Mouse (Mus musculus) forebrain, embryonic 11.5 days (tissue): ENCODE measurements around the gene Extl1. TPM values are rescaled to one million over a fixed set of nuclear protein-coding genes. Genes with fewer than 3 reads are reported as not detected.

Source experiments
- ATAC-seq: fragments of 200-750 bp; cut with Nextera tagmentation; replicated peaks from 2 replicates; pipeline ENCODE4 v1.8.0; 2017; ENCODE audit warnings: moderate TSS enrichment; ENCODE audit not compliant: low FRiP score
- DNase-seq: peaks from one replicate; pipeline ENCODE4 v3.0.0-alpha.2; 2017; ENCODE audit warnings: low spot score
- H3K27ac ChIP-seq: fragments of 300-500 bp; sonication (generic); 2 replicates; pipeline ENCODE4 v1.5.1; 2014; ENCODE audit warnings: low read depth, low read length
- H3K27me3 ChIP-seq: fragments of 300-500 bp; sonication (generic); 2 replicates; pipeline ENCODE4 v1.6.1; 2014; ENCODE audit warnings: mild to moderate bottlenecking, low read length, mixed read lengths; ENCODE audit not compliant: control insufficient read depth, insufficient read depth
- H3K36me3 ChIP-seq: fragments of 300-500 bp; sonication (generic); 2 replicates; pipeline ENCODE4 v1.6.1; 2014; ENCODE audit warnings: mild to moderate bottlenecking, low read length, moderate library complexity, mixed read lengths; ENCODE audit not compliant: control insufficient read depth, insufficient read depth
- H3K4me1 ChIP-seq: fragments of 300-500 bp; sonication (generic); replicated peaks from 2 replicates; pipeline ENCODE4 v1.6.1; 2014; ENCODE audit warnings: low read length, mixed read lengths; ENCODE audit not compliant: control insufficient read depth, insufficient read depth
- H3K4me2 ChIP-seq: fragments of 300-500 bp; sonication (generic); 2 replicates; pipeline ENCODE4 v1.6.1; 2014; ENCODE audit warnings: low read depth, mild to moderate bottlenecking, low read length, moderate library complexity, mixed read lengths; ENCODE audit not compliant: severe bottlenecking
- H3K4me3 ChIP-seq: fragments of 300-500 bp; sonication (generic); 2 replicates; pipeline ENCODE4 v1.5.1; 2014; ENCODE audit warnings: low read depth, low read length
- H3K9ac ChIP-seq: fragments of 300-500 bp; sonication (generic); 2 replicates; pipeline ENCODE4 v1.6.1; 2014; ENCODE audit warnings: low read length
- H3K9me3 ChIP-seq: fragments of 300-500 bp; sonication (generic); 2 replicates; pipeline ENCODE4 v1.6.1; 2016; ENCODE audit warnings: low read length, mixed read lengths; ENCODE audit not compliant: control insufficient read depth
- WGBS: fragments of 180-500 bp; shearing (Covaris S2); extraction: QIAGEN DNeasy Blood & Tissue Kit; methylation state at CpG from one replicate; pipeline ENCODE4 v1.1.7; 2014; 5-methylcytosine and 5-hydroxymethylcytosine counted together
- polyA plus RNA-seq: library from polyadenylated mRNA; unstranded; fragments of >200 nt; fragmentation: Nextera tagmentation; extraction: Ambion mirVana; gene quantifications from 2 replicates; pipeline ENCODE4 v1.2.1, GENCODE M21; 2014

Gene Extl1
- polyA plus RNA-seq, 1 experiment from 2014 or later = 0.15 TPM

DNA sequence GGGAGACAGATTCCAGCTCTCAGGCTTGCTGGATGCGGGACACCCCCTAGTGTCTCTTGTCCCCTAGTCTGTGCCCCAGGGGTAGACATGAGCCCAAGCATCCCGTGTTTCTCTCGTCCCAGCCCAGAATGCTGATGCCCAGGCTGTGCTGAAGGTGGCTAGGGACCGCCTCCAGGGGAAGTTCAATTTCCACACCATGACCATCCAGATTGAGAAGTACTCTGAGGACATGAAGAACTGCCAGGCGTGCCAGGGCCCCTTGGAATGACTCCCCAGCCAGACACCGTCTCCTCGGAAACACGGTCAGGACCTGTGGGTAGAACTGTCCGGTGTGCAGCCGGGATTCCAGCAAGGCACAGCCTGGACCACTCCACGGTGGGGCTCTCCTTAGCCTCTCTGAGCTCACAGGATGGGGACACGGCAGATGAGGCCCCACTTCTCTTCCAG is 31.4 kb downstream of the Extl1 start:
- 83% methylated on average over 12 of the region's 12 CpGs for WGBS
- H3K36me3 ChIP-seq = no peaks in the 10 kb centered on the region

DNA sequence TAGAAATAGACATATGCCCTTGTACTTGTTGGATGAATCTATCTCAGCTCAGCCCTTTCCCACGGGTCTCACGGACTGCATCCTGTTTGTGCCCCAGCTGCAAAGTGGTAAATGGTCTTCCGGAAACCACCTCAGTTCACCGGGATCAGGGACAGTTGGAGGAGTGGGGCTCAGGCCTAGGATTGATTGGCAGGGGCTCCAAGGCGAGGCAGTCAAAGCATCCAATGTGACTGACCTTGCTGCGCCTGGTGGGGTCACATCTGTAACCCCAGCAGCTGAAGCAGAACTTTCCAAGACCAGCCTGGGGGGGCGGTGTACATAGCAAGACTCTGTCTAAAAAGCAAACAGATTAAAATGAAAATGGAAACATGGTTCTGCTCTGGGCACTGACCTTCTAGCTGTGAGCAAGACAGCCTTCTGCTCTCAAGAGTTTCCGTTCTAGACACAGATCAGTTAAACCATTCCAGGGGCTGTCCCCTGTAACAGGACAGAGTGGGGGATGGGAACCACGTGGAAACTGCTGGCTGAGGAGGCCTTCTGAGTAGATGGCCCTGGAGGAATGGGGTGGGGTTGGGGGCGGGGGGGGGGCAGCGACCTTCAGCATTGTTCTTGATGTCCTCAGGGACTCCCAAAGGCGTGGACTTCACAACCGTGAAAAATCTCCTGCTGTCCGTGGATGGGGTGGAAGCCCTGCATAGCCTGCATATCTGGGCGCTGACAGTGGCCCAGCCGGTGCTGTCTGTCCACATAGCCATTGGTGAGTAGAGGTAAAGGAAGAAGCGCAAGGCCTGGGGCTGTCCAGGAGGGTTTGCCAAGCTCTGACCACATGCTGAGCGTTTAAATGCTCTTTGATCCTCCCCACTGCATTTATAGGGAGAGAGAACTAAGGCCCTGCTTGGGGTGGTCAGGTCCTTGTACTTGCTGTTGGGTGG is 32.1 kb downstream of the Extl1 start:
- Histone ChIP-seq H3K27ac (no peak overlapping the region), H3K9ac (no peak overlapping the region), H3K27me3 (no peaks in the 10 kb centered on the region), H3K4me1 (no peaks in the 10 kb centered on the region), H3K4me2 (no peak overlapping the region), H3K4me3 (no peak overlapping the region), H3K9me3 (no peaks in the 10 kb centered on the region), H3K36me3 (no peaks in the 10 kb centered on the region)
- no peak for ATAC-seq
- WGBS = 69% methylated on average over 18 of the region's 18 CpGs
- DNase-seq = no peak

More for the DNA sequence above, 31.4 kb downstream of the Extl1 start:
- ATAC-seq (no peak), DNase-seq (no peak)
- no peak overlapping the region for H3K4me3 ChIP-seq
- H3K4me1 ChIP-seq = 0 out of 2 replicates have a peak, but pooled peaks cover 2% of the 10 kb centered on the region
- peaks cover 3% of the 10 kb centered on the region; the same call in 1 of the 2 replicates for H3K27me3 ChIP-seq
- H3K27ac ChIP-seq = no peak overlapping the region
- H3K4me2 ChIP-seq = no peak overlapping the region
- no peaks in the 10 kb centered on the region for H3K9me3 ChIP-seq
- H3K9ac ChIP-seq = no peak overlapping the region

DNA sequence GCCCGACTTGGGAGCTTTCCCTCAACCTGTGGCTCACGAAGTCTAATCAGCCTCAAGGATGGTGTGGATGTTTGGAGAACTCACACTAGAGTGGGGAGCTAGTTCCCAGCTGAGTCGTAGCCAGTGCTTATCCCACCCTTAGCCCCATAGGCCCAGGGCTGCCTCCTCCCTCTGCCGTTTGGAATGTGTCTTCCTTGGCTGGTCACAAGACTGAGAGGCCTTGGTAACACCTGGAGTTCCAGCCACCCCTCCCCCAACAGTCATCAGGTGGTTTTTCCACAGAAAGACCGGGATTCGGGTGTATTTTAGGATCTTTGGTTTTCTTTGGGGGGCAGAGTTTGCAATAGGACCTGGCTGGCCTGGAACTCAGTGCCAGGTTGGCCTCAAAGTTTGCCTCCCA is 33.0 kb downstream of the Extl1 start:
- WGBS = 87% methylated on average over 6 of the region's 6 CpGs
- Histone ChIP-seq H3K27ac (no peak overlapping the region), H3K9me3 (no peaks in the 10 kb centered on the region), H3K4me2 (no peak overlapping the region), H3K27me3 (no peaks in the 10 kb centered on the region; the same call in 1 of the 2 replicates), H3K36me3 (no peaks in the 10 kb centered on the region), H3K4me1 (no peaks in the 10 kb centered on the region), H3K4me3 (no peak overlapping the region), H3K9ac (no peak overlapping the region)
- ATAC-seq (no peak), DNase-seq (no peak)

DNA sequence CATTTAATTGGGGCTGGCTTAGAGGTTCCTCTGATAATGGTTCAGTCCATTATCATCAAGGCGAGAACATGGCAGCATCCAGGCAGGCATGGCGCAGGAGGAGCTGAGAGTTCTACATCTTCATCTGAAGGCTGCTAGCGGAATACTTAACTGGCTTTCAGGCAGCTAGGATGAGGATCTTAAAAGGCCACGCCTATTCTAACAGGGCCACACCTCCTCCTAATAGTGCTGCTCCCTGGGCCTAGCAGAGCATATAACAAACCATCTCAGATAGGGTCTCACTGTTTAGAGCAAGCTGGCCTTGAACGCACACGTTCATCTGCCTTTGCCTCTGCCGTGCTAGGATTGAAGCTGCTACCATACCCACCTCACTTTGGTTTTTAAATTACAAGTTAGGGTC is 33.8 kb downstream of the Extl1 start:
- WGBS = 84% methylated on average over 7 of the region's 7 CpGs
- H3K4me3 ChIP-seq = no peak overlapping the region
- no peak for DNase-seq
- no peaks in the 10 kb centered on the region; the same call in 1 of the 2 replicates for H3K27me3 ChIP-seq
- no peak for ATAC-seq
- H3K9me3 ChIP-seq = no peaks in the 10 kb centered on the region
- no peak overlapping the region for H3K4me2 ChIP-seq
- no peak overlapping the region for H3K9ac ChIP-seq
- H3K36me3 ChIP-seq = no peaks in the 10 kb centered on the region
- H3K27ac ChIP-seq = no peak overlapping the region
- H3K4me1 ChIP-seq = no peaks in the 10 kb centered on the region

DNA sequence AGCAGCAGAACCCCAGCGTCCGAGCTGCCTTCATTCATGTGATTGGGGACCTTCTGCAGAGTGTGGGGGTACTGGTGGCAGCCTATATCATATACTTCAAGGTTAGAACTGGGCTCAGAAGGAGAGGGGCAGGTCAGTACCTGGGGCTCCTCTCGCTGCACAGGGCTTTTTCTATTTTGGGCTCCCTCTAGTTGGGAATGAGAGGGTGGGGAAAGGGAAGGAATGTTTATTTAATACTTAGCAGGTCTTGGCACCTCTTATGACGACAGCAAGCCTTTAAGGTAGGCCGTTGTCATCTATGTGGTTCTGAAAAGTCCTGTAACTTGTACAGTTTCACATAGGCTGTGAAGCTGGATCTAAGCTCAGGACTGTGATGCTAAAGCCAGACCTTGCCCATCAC is 35.1 kb downstream of the Extl1 start:
- no peak overlapping the region for H3K4me3 ChIP-seq
- no peak for DNase-seq
- peaks cover 10% of the 10 kb centered on the region for H3K27me3 ChIP-seq
- H3K27ac ChIP-seq = no peak overlapping the region
- no peak for ATAC-seq
- no peak overlapping the region for H3K4me2 ChIP-seq
- whole genome bisulfite sequencing = 81% methylated on average over 5 of the region's 5 CpGs
- H3K9me3 ChIP-seq = no peaks in the 10 kb centered on the region
- H3K4me1 ChIP-seq = no peaks in the 10 kb centered on the region
- no peaks in the 10 kb centered on the region for H3K36me3 ChIP-seq
- H3K9ac ChIP-seq = no peak overlapping the region

DNA sequence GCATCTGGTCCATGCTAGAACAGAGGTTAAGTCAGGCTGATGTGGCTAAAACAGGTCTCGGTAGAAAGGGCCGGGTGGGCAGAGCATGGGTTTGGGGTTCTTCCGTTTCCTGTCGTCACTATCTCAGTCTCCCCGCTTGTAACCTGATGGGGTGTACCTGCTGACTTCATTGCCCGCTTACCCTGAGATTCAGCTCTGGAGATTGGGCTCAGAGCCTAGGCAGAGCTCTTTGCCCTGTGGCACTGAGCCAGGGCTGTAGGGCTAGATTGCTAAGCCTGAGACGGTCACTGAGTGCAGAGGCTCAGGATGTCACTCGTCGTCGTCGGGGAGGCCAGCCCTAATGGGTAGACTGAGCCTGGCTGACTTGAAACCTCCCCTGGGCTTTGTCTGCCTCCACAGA is 35.6 kb downstream of the Extl1 start:
- WGBS = 82% methylated on average over 11 of the region's 11 CpGs
- ATAC-seq (no peak), DNase-seq (no peak)
- Histone ChIP-seq H3K36me3 (no peaks in the 10 kb centered on the region), H3K9me3 (no peaks in the 10 kb centered on the region), H3K4me1 (peaks cover 5% of the 10 kb centered on the region; the same call in 1 of the 2 replicates), H3K4me2 (no peak overlapping the region), H3K9ac (no peak overlapping the region), H3K27me3 (peaks cover 15% of the 10 kb centered on the region), H3K4me3 (no peak overlapping the region), H3K27ac (no peak overlapping the region)

DNA sequence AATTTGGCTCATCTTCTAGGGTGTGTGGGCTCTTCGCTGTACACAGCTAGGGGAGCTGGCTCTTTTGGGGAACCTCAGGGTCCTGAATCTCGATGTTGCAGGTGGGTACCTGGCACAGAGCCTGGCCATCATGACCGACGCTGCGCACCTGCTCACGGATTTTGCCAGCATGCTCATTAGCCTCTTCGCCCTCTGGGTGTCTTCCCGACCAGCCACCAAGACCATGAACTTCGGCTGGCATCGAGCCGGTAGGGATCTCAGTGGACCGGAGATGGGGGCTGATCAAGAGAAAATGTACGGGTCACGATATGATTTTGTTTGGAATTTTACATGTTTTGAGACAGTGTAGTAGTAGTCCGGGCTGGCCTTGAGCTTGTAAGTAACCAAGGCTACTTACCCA is 37.8 kb downstream of the Extl1 start:
- Histone ChIP-seq H3K4me1 (peaks cover 5% of the 10 kb centered on the region; the same call in 1 of the 2 replicates), H3K4me3 (no peak overlapping the region), H3K4me2 (no peak overlapping the region), H3K36me3 (no peaks in the 10 kb centered on the region), H3K9ac (no peak overlapping the region), H3K27me3 (peaks cover 28% of the 10 kb centered on the region), H3K27ac (no peak overlapping the region), H3K9me3 (no peaks in the 10 kb centered on the region)
- no peak for ATAC-seq
- no peak for DNase-seq
- WGBS = 94% methylated on average over 15 of the region's 15 CpGs

DNA sequence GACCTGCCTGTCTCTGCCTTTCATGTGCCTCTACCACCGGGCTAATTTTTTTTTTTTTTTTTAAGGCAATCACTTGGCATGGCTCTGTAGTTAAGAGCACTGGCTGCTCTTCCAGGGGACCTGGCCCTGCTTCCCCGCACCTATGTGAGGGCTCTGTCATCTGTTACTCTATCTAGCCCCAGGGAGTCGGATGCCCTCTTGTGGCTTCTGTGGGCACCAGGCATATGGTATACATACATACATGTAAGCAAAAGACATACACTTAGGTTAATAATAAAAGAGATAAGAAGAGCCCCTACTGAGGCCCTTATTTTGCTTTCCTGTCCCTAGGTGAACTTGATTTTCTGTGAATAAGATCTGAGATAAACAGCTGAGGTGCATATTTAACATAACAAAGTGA is 39.0 kb downstream of the Extl1 start:
- Histone ChIP-seq H3K27me3 (peaks cover 28% of the 10 kb centered on the region), H3K9me3 (no peaks in the 10 kb centered on the region), H3K27ac (no peak overlapping the region), H3K4me3 (no peak overlapping the region), H3K9ac (no peak overlapping the region), H3K4me2 (no peak overlapping the region), H3K4me1 (peaks cover 5% of the 10 kb centered on the region; the same call in 1 of the 2 replicates), H3K36me3 (no peaks in the 10 kb centered on the region)
- WGBS = 50% methylated on average over 3 of the region's 3 CpGs
- DNase-seq (no peak), ATAC-seq (no peak)
